Mouse (Mus musculus) MEL (cell line): ENCODE data around the gene Dnajc9. TPM values are rescaled to one million over a fixed set of nuclear protein-coding genes. Genes with fewer than 3 reads are reported as not detected.

ENCODE experiments used
- DNase-seq: peaks from one replicate; pipeline ENCODE4 v3.0.0; 2011; ENCODE audit warnings: low read depth, low spot score
- H3K27ac ChIP-seq: 2 replicates; pipeline ENCODE4 v1.5.1; 2012; ENCODE audit warnings: low read depth, mild to moderate bottlenecking, control low read depth, low read length, moderate library complexity; ENCODE audit not compliant: control insufficient read depth
- H3K27me3 ChIP-seq, 2 experiments: fragments of 150-350 bp in 1 of 2; sonication (generic) in 1 of 2; 2 replicates each; pipeline ENCODE4 v1.6.1; 2012; ENCODE audit warnings: low read length in 2 of 2, mild to moderate bottlenecking in 2 of 2, improper control_type of control experiment in 1 of 2, moderate library complexity in 1 of 2; ENCODE audit not compliant: insufficient read depth in 2 of 2, control insufficient read depth in 1 of 2
- H3K36me3 ChIP-seq, 2 experiments: 2 replicates each; pipeline ENCODE4 v1.6.1; 2012 to 2014; ENCODE audit warnings: low read length in 2 of 2, improper control_type of control experiment in 1 of 2, inconsistent platforms in 1 of 2, mild to moderate bottlenecking in 1 of 2; ENCODE audit not compliant: insufficient read depth in 2 of 2, control insufficient read depth in 1 of 2
- H3K4me1 ChIP-seq, 2 experiments: fragments of 150-350 bp in 1 of 2; sonication (generic) in 1 of 2; 2 replicates each; pipeline ENCODE4 v1.6.1; 2012; ENCODE audit warnings: low read length in 2 of 2, improper control_type of control experiment in 1 of 2, mild to moderate bottlenecking in 1 of 2; ENCODE audit not compliant: insufficient read depth in 2 of 2, control insufficient read depth in 1 of 2
- H3K4me3 ChIP-seq, 2 experiments: fragments of 150-350 bp in 1 of 2; sonication (generic) in 1 of 2; 2 replicates each; pipeline ENCODE4 v1.5.1; 2012; ENCODE audit warnings: low read depth in 2 of 2, low read length in 2 of 2, mild to moderate bottlenecking in 2 of 2, moderate library complexity in 2 of 2, control low read depth in 1 of 2, improper control_type of control experiment in 1 of 2; ENCODE audit not compliant: control insufficient read depth in 1 of 2, insufficient read depth in 1 of 2
- H3K79me2 ChIP-seq: 2 replicates; pipeline ENCODE4 v1.6.1; 2012; ENCODE audit warnings: mild to moderate bottlenecking, low read length, moderate library complexity; ENCODE audit not compliant: control insufficient read depth, poor library complexity, insufficient read depth
- H3K9ac ChIP-seq: 2 replicates; pipeline ENCODE4 v1.6.1; 2012; ENCODE audit warnings: low read depth, mild to moderate bottlenecking, control low read depth, low read length, moderate library complexity; ENCODE audit not compliant: control insufficient read depth, poor library complexity, severe bottlenecking
- H3K9me3 ChIP-seq: fragments of 150-350 bp; sonication (generic); replicated peaks from 2 replicates; pipeline ENCODE4 v1.6.1; 2012; ENCODE audit warnings: mild to moderate bottlenecking, low read length, improper control_type of control experiment, moderate library complexity; ENCODE audit not compliant: insufficient read depth
- BHLHE40 ChIP-seq: IDR thresholded peaks from 2 replicates; pipeline ENCODE4 v1.6.1; 2012; ENCODE audit warnings: low read depth, mild to moderate bottlenecking, inconsistent platforms, low read length, improper control_type of control experiment, borderline replicate concordance
- E2F4 ChIP-seq: IDR thresholded peaks from 2 replicates; pipeline ENCODE4 v1.6.1; 2011; ENCODE audit warnings: low read depth, low read length, improper control_type of control experiment, borderline replicate concordance
- ELF1 ChIP-seq: IDR thresholded peaks from 2 replicates; pipeline ENCODE4 v1.6.1; 2014; ENCODE audit warnings: low read depth, mild to moderate bottlenecking, inconsistent platforms, low read length, improper control_type of control experiment, moderate library complexity
- GABPA ChIP-seq: IDR thresholded peaks from 2 replicates; pipeline ENCODE4 v1.6.1; 2012; ENCODE audit warnings: low read depth, mild to moderate bottlenecking, inconsistent platforms, low read length, improper control_type of control experiment, moderate library complexity
- GATA1 ChIP-seq: IDR thresholded peaks from 2 replicates; pipeline ENCODE4 v1.6.1; 2011; ENCODE audit warnings: low read depth, low read length, improper control_type of control experiment
- JUND ChIP-seq: IDR thresholded peaks from 2 replicates; pipeline ENCODE4 v1.6.1; 2011; ENCODE audit warnings: low read depth, mild to moderate bottlenecking, improper control_type of control experiment, low read length
- MAFK ChIP-seq: IDR thresholded peaks from 2 replicates; pipeline ENCODE4 v1.6.1; 2011; ENCODE audit warnings: low read depth, mild to moderate bottlenecking, low read length, improper control_type of control experiment, borderline replicate concordance
- MEF2A ChIP-seq: IDR thresholded peaks from 2 replicates; pipeline ENCODE4 v1.6.1; 2014; ENCODE audit warnings: low read depth, mild to moderate bottlenecking, inconsistent platforms, low read length, improper control_type of control experiment; ENCODE audit not compliant: poor library complexity, insufficient replicate concordance, severe bottlenecking; ENCODE audit errors: extremely low read depth
- MYB ChIP-seq: IDR thresholded peaks from 2 replicates; pipeline ENCODE4 v1.6.1; 2011; ENCODE audit warnings: mild to moderate bottlenecking, low read depth, low read length, improper control_type of control experiment
- MYC ChIP-seq: IDR thresholded peaks from 2 replicates; pipeline ENCODE4 v1.6.1; 2011; ENCODE audit warnings: low read depth, mild to moderate bottlenecking, low read length, improper control_type of control experiment, moderate library complexity
- NELFE ChIP-seq: IDR thresholded peaks from 2 replicates; pipeline ENCODE4 v1.6.1; 2011; ENCODE audit warnings: low read depth, low read length, improper control_type of control experiment
- NRF1 ChIP-seq: IDR thresholded peaks from 2 replicates; pipeline ENCODE4 v1.6.1; 2014; ENCODE audit warnings: low read depth, mild to moderate bottlenecking, inconsistent platforms, low read length, improper control_type of control experiment, moderate library complexity; ENCODE audit not compliant: poor library complexity, insufficient read depth, severe bottlenecking
- POLR2A ChIP-seq, 2 experiments: IDR thresholded peaks; 2 replicates each; pipeline ENCODE4 v1.6.1; 2011 to 2012; ENCODE audit warnings: low read length in 2 of 2, mild to moderate bottlenecking in 2 of 2, control low read depth in 1 of 2, improper control_type of control experiment in 1 of 2, low read depth in 1 of 2, moderate library complexity in 1 of 2; ENCODE audit not compliant: control insufficient read depth in 1 of 2, insufficient read depth in 1 of 2, poor library complexity in 1 of 2
- RAD21 ChIP-seq: IDR thresholded peaks from 2 replicates; pipeline ENCODE4 v1.6.1; 2011; ENCODE audit warnings: mild to moderate bottlenecking, low read depth, low read length, improper control_type of control experiment
- SMC3 ChIP-seq: IDR thresholded peaks from 2 replicates; pipeline ENCODE4 v1.6.1; 2011; ENCODE audit warnings: low read depth, low read length, improper control_type of control experiment
- TAL1 ChIP-seq: IDR thresholded peaks from 2 replicates; pipeline ENCODE4 v1.6.1; 2012; ENCODE audit warnings: mild to moderate bottlenecking, inconsistent platforms, low read length, moderate library complexity, mixed read lengths
- TBP ChIP-seq: IDR thresholded peaks from 2 replicates; pipeline ENCODE4 v1.8.0; 2011; ENCODE audit warnings: low read depth, low read length, improper control_type of control experiment
- USF1 ChIP-seq: IDR thresholded peaks from 2 replicates; pipeline ENCODE4 v1.6.1; 2014; ENCODE audit warnings: low read depth, mild to moderate bottlenecking, inconsistent platforms, low read length, improper control_type of control experiment, moderate library complexity
- ZC3H11A ChIP-seq: IDR thresholded peaks from 2 replicates; pipeline ENCODE4 v1.6.1; 2012; ENCODE audit warnings: low read depth, mild to moderate bottlenecking, inconsistent platforms, low read length, improper control_type of control experiment
- ZKSCAN1 ChIP-seq: IDR thresholded peaks from 2 replicates; pipeline ENCODE4 v1.6.1; 2012; ENCODE audit warnings: low read depth, mild to moderate bottlenecking, inconsistent platforms, low read length, improper control_type of control experiment, moderate library complexity
- ZMIZ1 ChIP-seq: IDR thresholded peaks from 2 replicates; pipeline ENCODE4 v1.6.1; 2012; ENCODE audit warnings: low read depth, mild to moderate bottlenecking, inconsistent platforms, low read length, improper control_type of control experiment, moderate library complexity
- polyA plus RNA-seq, 2 experiments: library from polyadenylated mRNA; stranded (reverse) in 1 of 2; unstranded in 1 of 2; fragments of >175 nt in 1 of 2; fragments of >200 nt in 1 of 2; gene quantifications; 2 replicates each; pipeline versions ENCODE4 v1.2.1 to v1.2.4; 2012; ENCODE audit warnings: low replicate concordance in 2 of 2, low read depth in 1 of 2; ENCODE audit not compliant: insufficient read length in 2 of 2, insufficient read depth in 1 of 2, missing spikeins in 1 of 2
- total RNA-seq: library from RNA; depleted of rRNA; stranded (reverse); fragments of 300-350 nt; gene quantifications from 2 replicates; pipeline ENCODE4 v1.2.3, GENCODE M21; 2012

The Dnajc9 gene
- total and polyA plus RNA-seq, 3 experiments: 114 to 385 (median 138) TPM

- Histone ChIP-seq H3K36me3 (no peaks in the 10 kb centered on the region), H3K27me3 (no peaks in the 10 kb centered on the region), H3K79me2 (no peaks in the 10 kb centered on the region), H3K27ac (no peak overlapping the region), H3K9me3 (no peaks in the 10 kb centered on the region), H3K9ac (no peak overlapping the region), H3K4me3 (no peak overlapping the region), H3K4me1 (no peaks in the 10 kb centered on the region)
- TF ChIP-seq ZKSCAN1 (no peak), RAD21 (no peak), MYC (no peak), MAFK (no peak), MEF2A (no peak), POLR2A (IDR thresholded peaks at IDR 0.05; ENCODE audit: control insufficient read depth in 1 of 2, insufficient read depth in 1 of 2, low read depth in 1 of 2, low read length in 2 of 2, poor library complexity in 1 of 2) (no peak), GABPA (no peak), USF1 (no peak), NELFE (no peak), SMC3 (no peak), TBP (no peak), BHLHE40 (no peak), ZMIZ1 (no peak), NRF1 (no peak), E2F4 (no peak), TAL1 (no peak)
- DNase-seq: no peak
Observed at GRCm38 (mm10) chr14:20428593-20428992, 39.9 kb upstream of the Dnajc9 start.

DNA sequence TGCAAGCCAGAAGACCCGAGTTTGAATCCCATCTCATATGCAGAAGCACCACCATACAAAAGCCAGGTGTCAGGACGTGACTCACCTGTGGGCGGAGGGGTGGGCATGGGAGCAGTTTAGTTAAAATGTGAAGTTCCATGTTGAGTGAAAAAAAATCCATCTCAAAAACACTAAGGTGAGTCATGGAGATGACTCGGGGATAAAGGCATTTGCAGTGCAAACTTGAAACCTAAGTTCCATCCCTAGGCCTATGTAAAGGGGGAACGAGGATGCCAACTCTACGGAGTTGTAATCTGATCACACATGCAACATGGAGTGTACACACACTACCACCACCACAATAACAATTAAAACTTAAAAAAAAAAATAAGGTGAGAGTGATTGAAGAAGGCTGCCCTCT, 34.3 kb upstream of the Dnajc9 start:
- no peak overlapping the region for H3K9ac ChIP-seq
- no peaks in the 10 kb centered on the region; a peak in 1 of 4 replicates for H3K36me3 ChIP-seq
- TF ChIP-seq MEF2A (no peak), GABPA (no peak), MYB (no peak), TAL1 (no peak), GATA1 (no peak), MAFK (no peak), ELF1 (no peak), JUND (no peak), TBP (no peak), USF1 (no peak), ZC3H11A (no peak)
- H3K4me3 ChIP-seq: no peak overlapping the region
- no peaks in the 10 kb centered on the region for H3K9me3 ChIP-seq
- H3K27ac ChIP-seq: no peak overlapping the region
- no peak for DNase-seq
- H3K79me2 ChIP-seq: no peaks in the 10 kb centered on the region
- H3K27me3 ChIP-seq: no peaks in the 10 kb centered on the region
- H3K4me1 ChIP-seq: no peaks in the 10 kb centered on the region
